Mouse (Mus musculus) regulatory T cell (primary cell): ENCODE measurements around the gene Syt16.

Experiments used
- in situ Hi-C: fragments of 300-600 bp; cut with MboI, MseI; formaldehyde crosslinking; loops from one replicate; pipeline ENCODE4 v1.15.1; 2025; ENCODE audit warnings: high pct_unique_total_duplicates

Gene Syt16

GRCm38 (mm10) chr12:73997297-73998127, at the start of gene Syt16:
Gene Syt16 (plus strand): TSS chr12:73997661.
- in situ Hi-C loops, result no loop called here

GRCm38 (mm10) chr12:73948415-73948814, 49.0 kb upstream of the Syt16 start:
- in situ Hi-C loops, result no loop called here

GRCm38 (mm10) chr12:73949318-73950058, 48.0 kb upstream of the Syt16 start:
- in situ Hi-C loops, result no loop called here

- in situ Hi-C loops, result no loop called here
Measured at GRCm38 (mm10) chr12:73952879-73953278, 44.6 kb upstream of the Syt16 start.

GRCm38 (mm10) chr12:73953420-73954186, 43.9 kb upstream of the Syt16 start:
- in situ Hi-C loops, result no loop called here

GRCm38 (mm10) chr12:73954785-73955184, 42.7 kb upstream of the Syt16 start:
- in situ Hi-C loops, result no loop called here

GRCm38 (mm10) chr12:73957676-73958075, 39.8 kb upstream of the Syt16 start:
- in situ Hi-C loops, result no loop called here

GRCm38 (mm10) chr12:73958830-73959229, 38.6 kb upstream of the Syt16 start:
- in situ Hi-C loops, result no loop called here

- in situ Hi-C loops, result no loop called here
Measured at GRCm38 (mm10) chr12:73964291-73965281, 32.9 kb upstream of the Syt16 start, which contains the start of gene Snapc1. Gene Snapc1 (plus strand): TSS chr12:73964481.

GRCm38 (mm10) chr12:73969142-73969541, 28.3 kb upstream of the Syt16 start:
- in situ Hi-C loops, result no loop called here

GRCm38 (mm10) chr12:73974584-73974983, 22.9 kb upstream of the Syt16 start:
- in situ Hi-C loops, result no loop called here

GRCm38 (mm10) chr12:73978144-73978543, 19.3 kb upstream of the Syt16 start:
- in situ Hi-C loops, result no loop called here

GRCm38 (mm10) chr12:73979667-73980066, 17.8 kb upstream of the Syt16 start:
- in situ Hi-C loops, result no loop called here

- in situ Hi-C loops, result no loop called here
Measured at GRCm38 (mm10) chr12:73982533-73982932, 14.9 kb upstream of the Syt16 start.

GRCm38 (mm10) chr12:73986299-73986698, 11.2 kb upstream of the Syt16 start:
- in situ Hi-C loops, result no loop called here

- in situ Hi-C loops, result no loop called here
Measured at GRCm38 (mm10) chr12:73988393-73989008, 9.0 kb upstream of the Syt16 start.

GRCm38 (mm10) chr12:73989594-73989993, 7.9 kb upstream of the Syt16 start:
- in situ Hi-C loops, result no loop called here

- in situ Hi-C loops, result no loop called here
Measured at GRCm38 (mm10) chr12:73996906-73997296, 560 bp upstream of the Syt16 start.

- in situ Hi-C loops, result no loop called here
Measured at GRCm38 (mm10) chr12:73998128-73998456, 631 bp downstream of the Syt16 start.

GRCm38 (mm10) chr12:74002449-74002848, 5.0 kb downstream of the Syt16 start:
- in situ Hi-C loops, result no loop called here
